Mouse (Mus musculus) hindbrain, embryonic 16.5 days (tissue): ENCODE data around the gene Ank. TPM values are rescaled to one million over a fixed set of nuclear protein-coding genes. Genes with fewer than 3 reads are reported as not detected.

ENCODE experiments used
- ATAC-seq: fragments of 200-750 bp; cut with Nextera tagmentation; 2 replicates; pipeline ENCODE4 v1.8.0; 2017; ENCODE audit warnings: moderate TSS enrichment, moderate library complexity
- H3K27ac ChIP-seq: fragments of 300-500 bp; sonication (generic); 2 replicates; pipeline ENCODE4 v1.5.1; 2014; ENCODE audit warnings: low read depth, mild to moderate bottlenecking, control low read depth, low read length, moderate library complexity
- H3K27me3 ChIP-seq: fragments of 300-500 bp; sonication (generic); replicated peaks from 2 replicates; pipeline ENCODE4 v1.6.1; 2014; ENCODE audit warnings: low read length; ENCODE audit not compliant: control insufficient read depth, insufficient read depth
- H3K36me3 ChIP-seq: fragments of 300-500 bp; sonication (generic); 2 replicates; pipeline ENCODE4 v1.6.1; 2014; ENCODE audit warnings: mild to moderate bottlenecking, low read length, moderate library complexity, mixed read lengths; ENCODE audit not compliant: control insufficient read depth, insufficient read depth
- H3K4me1 ChIP-seq: fragments of 300-500 bp; sonication (generic); 2 replicates; pipeline ENCODE4 v1.6.1; 2014; ENCODE audit warnings: low read depth, low read length; ENCODE audit not compliant: control insufficient read depth, insufficient read depth
- H3K4me2 ChIP-seq: fragments of 300-500 bp; sonication (generic); 2 replicates; pipeline ENCODE4 v1.6.1; 2014; ENCODE audit warnings: mild to moderate bottlenecking, low read length, control low read depth, moderate library complexity
- H3K4me3 ChIP-seq: fragments of 300-500 bp; sonication (generic); 2 replicates; pipeline ENCODE4 v1.5.1; 2014; ENCODE audit warnings: mild to moderate bottlenecking, low read length, control low read depth, moderate library complexity
- H3K9ac ChIP-seq: fragments of 300-500 bp; sonication (generic); 2 replicates; pipeline ENCODE4 v1.6.1; 2014; ENCODE audit warnings: low read depth, mild to moderate bottlenecking, control low read depth, low read length, moderate library complexity
- H3K9me3 ChIP-seq: fragments of 300-500 bp; sonication (generic); 2 replicates; pipeline ENCODE4 v1.6.1; 2014; ENCODE audit warnings: mild to moderate bottlenecking, low read length, moderate library complexity; ENCODE audit not compliant: control insufficient read depth
- WGBS: fragments of 180-500 bp; shearing (Covaris S2); extraction: QIAGEN DNeasy Blood & Tissue Kit; methylation state at CpG from one replicate; pipeline ENCODE4 v1.1.7; 2014; 5-methylcytosine and 5-hydroxymethylcytosine counted together
- polyA plus RNA-seq: library from polyadenylated mRNA; unstranded; fragments of >200 nt; fragmentation: Nextera tagmentation; extraction: Ambion mirVana; gene quantifications from 2 replicates; pipeline ENCODE4 v1.2.1, GENCODE M21; 2015

Ank gene
- polyA plus RNA-seq, 1 experiment from 2014 or later = 11.6 TPM

- no peak overlapping the region for H3K27ac ChIP-seq
- no peak for ATAC-seq
- peaks cover 3% of the 10 kb centered on the region for H3K36me3 ChIP-seq
- 56% methylated on average over 2 of the region's 2 CpGs for WGBS
- H3K4me3 ChIP-seq = no peak overlapping the region
- H3K4me2 ChIP-seq = no peak overlapping the region
- no peaks in the 10 kb centered on the region for H3K9me3 ChIP-seq
- 0 out of 2 replicates have a peak, but pooled peaks cover 9% of the 10 kb centered on the region for H3K4me1 ChIP-seq
- no peak overlapping the region for H3K9ac ChIP-seq
- no peaks in the 10 kb centered on the region for H3K27me3 ChIP-seq
Observed at GRCm38 (mm10) chr15:27580771-27581170, 114.3 kb downstream of the Ank start.

- Histone ChIP-seq H3K27ac (no peak overlapping the region), H3K9me3 (no peaks in the 10 kb centered on the region), H3K4me2 (no peak overlapping the region), H3K36me3 (peaks cover 3% of the 10 kb centered on the region), H3K27me3 (no peaks in the 10 kb centered on the region), H3K4me3 (no peak overlapping the region), H3K4me1 (0 out of 2 replicates have a peak, but pooled peaks cover 5% of the 10 kb centered on the region), H3K9ac (no peak overlapping the region)
- ATAC-seq = 0 out of 2 replicates have a peak, but pooled peaks have one; percentile 24
- 15% methylated on average over 3 of the region's 3 CpGs for WGBS
Observed at GRCm38 (mm10) chr15:27581640-27582039, 115.2 kb downstream of the Ank start.

- no peak overlapping the region for H3K4me2 ChIP-seq
- H3K27me3 ChIP-seq = no peaks in the 10 kb centered on the region
- no peak overlapping the region for H3K4me3 ChIP-seq
- peaks cover 3% of the 10 kb centered on the region for H3K36me3 ChIP-seq
- H3K27ac ChIP-seq = no peak overlapping the region
- no peaks in the 10 kb centered on the region for H3K9me3 ChIP-seq
- no peak for ATAC-seq
- 0 out of 2 replicates have a peak, but pooled peaks cover 5% of the 10 kb centered on the region for H3K4me1 ChIP-seq
- H3K9ac ChIP-seq = no peak overlapping the region
- WGBS = 85% methylated on average over 3 of the region's 3 CpGs
Observed at GRCm38 (mm10) chr15:27582428-27582827, 116.0 kb downstream of the Ank start.

GRCm38 (mm10) chr15:27583042-27583441 lies 116.6 kb downstream of the Ank start:
- Histone ChIP-seq H3K27me3 (no peaks in the 10 kb centered on the region), H3K36me3 (peaks cover 3% of the 10 kb centered on the region), H3K9ac (no peak overlapping the region), H3K4me1 (peaks cover 6% of the 10 kb centered on the region; the same call in 1 of the 2 replicates), H3K9me3 (no peaks in the 10 kb centered on the region), H3K27ac (no peak overlapping the region), H3K4me2 (no peak overlapping the region), H3K4me3 (no peak overlapping the region)
- ATAC-seq = peak; percentile 55; the same call in 1 of the 2 replicates
- WGBS = 77% methylated on average over 4 of the region's 4 CpGs

GRCm38 (mm10) chr15:27583620-27584019 lies 117.1 kb downstream of the Ank start:
- no peak overlapping the region for H3K9ac ChIP-seq
- H3K9me3 ChIP-seq = no peaks in the 10 kb centered on the region
- no peak for ATAC-seq
- H3K36me3 ChIP-seq = peaks cover 3% of the 10 kb centered on the region
- H3K4me3 ChIP-seq = no peak overlapping the region
- no peak overlapping the region for H3K27ac ChIP-seq
- H3K4me1 ChIP-seq = peaks cover 9% of the 10 kb centered on the region; the same call in 1 of the 2 replicates
- no peaks in the 10 kb centered on the region for H3K27me3 ChIP-seq
- H3K4me2 ChIP-seq = no peak overlapping the region
- WGBS = 93% methylated on average over 6 of the region's 6 CpGs

- Histone ChIP-seq H3K27me3 (no peaks in the 10 kb centered on the region), H3K9me3 (no peaks in the 10 kb centered on the region), H3K9ac (no peak overlapping the region), H3K4me1 (peaks cover 11% of the 10 kb centered on the region; the same call in 1 of the 2 replicates), H3K4me3 (no peak overlapping the region), H3K36me3 (peaks cover 9% of the 10 kb centered on the region), H3K4me2 (no peak overlapping the region), H3K27ac (no peak overlapping the region)
- ATAC-seq = no peak
- WGBS = 72% methylated on average over 4 of the region's 4 CpGs
Observed at GRCm38 (mm10) chr15:27585466-27586092, 119.1 kb downstream of the Ank start.

GRCm38 (mm10) chr15:27586093-27586480 lies 119.6 kb downstream of the Ank start:
- Histone ChIP-seq H3K36me3 (peaks cover 9% of the 10 kb centered on the region), H3K9me3 (no peaks in the 10 kb centered on the region), H3K4me2 (no peak overlapping the region), H3K4me1 (peaks cover 11% of the 10 kb centered on the region; the same call in 1 of the 2 replicates), H3K4me3 (no peak overlapping the region), H3K9ac (no peak overlapping the region), H3K27ac (no peak overlapping the region), H3K27me3 (no peaks in the 10 kb centered on the region)
- 97% methylated on average over 5 of the region's 5 CpGs for WGBS
- no peak for ATAC-seq

GRCm38 (mm10) chr15:27588087-27588826 lies 121.8 kb downstream of the Ank start:
- Histone ChIP-seq H3K9ac (no peak overlapping the region), H3K4me2 (no peak overlapping the region), H3K9me3 (no peaks in the 10 kb centered on the region), H3K36me3 (0 out of 2 replicates have a peak, but pooled peaks cover 6% of the 10 kb centered on the region), H3K4me3 (no peak overlapping the region), H3K27ac (peak overlapping the region; percentile 24; the same call in 1 of the 2 replicates), H3K4me1 (peaks cover 6% of the 10 kb centered on the region; the same call in 1 of the 2 replicates), H3K27me3 (no peaks in the 10 kb centered on the region)
- 64% methylated on average over 14 of the region's 14 CpGs for WGBS
- no peak for ATAC-seq

GRCm38 (mm10) chr15:27590812-27591211 lies 124.3 kb downstream of the Ank start:
- H3K36me3 ChIP-seq = 0 out of 2 replicates have a peak, but pooled peaks cover 9% of the 10 kb centered on the region

More at GRCm38 (mm10) chr15:27590812-27591211, 124.3 kb downstream of the Ank start:
- no peaks in the 10 kb centered on the region for H3K9me3 ChIP-seq
- H3K4me3 ChIP-seq = no peak overlapping the region
- H3K4me1 ChIP-seq = peaks cover 6% of the 10 kb centered on the region; the same call in 1 of the 2 replicates
- 92% methylated on average over 9 of the region's 9 CpGs for WGBS
- H3K4me2 ChIP-seq = no peak overlapping the region
- no peaks in the 10 kb centered on the region for H3K27me3 ChIP-seq
- no peak for ATAC-seq
- no peak overlapping the region for H3K27ac ChIP-seq
- H3K9ac ChIP-seq = no peak overlapping the region
